Mouse (Mus musculus): ENCODE data around the gene Grin2b.

GRCm38 (mm10) chr6:135894793-135895228 is 278.5 kb downstream of the Grin2b start:
- TF ChIP-seq EP300 (optimal IDR thresholded peaks at IDR 0.05), result no peak
- no peak for TF ChIP-seq CTCF (IDR thresholded peaks at IDR 0.05; ENCODE audit: low read depth)

Data from stomach, postnatal 0 days (tissue).